Mouse (Mus musculus) cerebellum, adult 2 months (tissue): ENCODE data around the gene Psmb7.

ENCODE experiments used
- CTCF ChIP-seq: fragments of 200-500 bp; IDR thresholded peaks from 2 replicates; pipeline ENCODE4 v1.5.1; 2011; ENCODE audit warnings: low read depth, mild to moderate bottlenecking, control low read depth, low read length, moderate library complexity, borderline replicate concordance; ENCODE audit not compliant: insufficient read depth
- POLR2A ChIP-seq: fragments of 200-500 bp; IDR thresholded peaks from 2 replicates; pipeline ENCODE4 v1.6.1; 2011; ENCODE audit warnings: low read length, control low read depth, borderline replicate concordance; ENCODE audit not compliant: insufficient read depth

GRCm38 (mm10) chr2:38597896-38598295 lies 46.0 kb downstream of the Psmb7 start:
- TF ChIP-seq POLR2A = no peak
- TF ChIP-seq CTCF = no peak; the same call in 1 of the 2 replicates
